Mouse (Mus musculus) stomach, postnatal 0 days (tissue): ENCODE results near the gene Dnm3.
A peak's percentile ranks its signal among the peaks of the same experiment; 100 is the strongest.

Experiments used
- CTCF ChIP-seq: IDR thresholded peaks from 2 replicates; pipeline ENCODE4 v1.5.1; 2016; ENCODE audit warnings: antibody characterized with exemption, low read depth, mild to moderate bottlenecking, moderate library complexity
- EP300 ChIP-seq: optimal IDR thresholded peaks from 2 replicates; pipeline ENCODE3; 2016; ENCODE audit warnings: antibody characterized with exemption

DNA sequence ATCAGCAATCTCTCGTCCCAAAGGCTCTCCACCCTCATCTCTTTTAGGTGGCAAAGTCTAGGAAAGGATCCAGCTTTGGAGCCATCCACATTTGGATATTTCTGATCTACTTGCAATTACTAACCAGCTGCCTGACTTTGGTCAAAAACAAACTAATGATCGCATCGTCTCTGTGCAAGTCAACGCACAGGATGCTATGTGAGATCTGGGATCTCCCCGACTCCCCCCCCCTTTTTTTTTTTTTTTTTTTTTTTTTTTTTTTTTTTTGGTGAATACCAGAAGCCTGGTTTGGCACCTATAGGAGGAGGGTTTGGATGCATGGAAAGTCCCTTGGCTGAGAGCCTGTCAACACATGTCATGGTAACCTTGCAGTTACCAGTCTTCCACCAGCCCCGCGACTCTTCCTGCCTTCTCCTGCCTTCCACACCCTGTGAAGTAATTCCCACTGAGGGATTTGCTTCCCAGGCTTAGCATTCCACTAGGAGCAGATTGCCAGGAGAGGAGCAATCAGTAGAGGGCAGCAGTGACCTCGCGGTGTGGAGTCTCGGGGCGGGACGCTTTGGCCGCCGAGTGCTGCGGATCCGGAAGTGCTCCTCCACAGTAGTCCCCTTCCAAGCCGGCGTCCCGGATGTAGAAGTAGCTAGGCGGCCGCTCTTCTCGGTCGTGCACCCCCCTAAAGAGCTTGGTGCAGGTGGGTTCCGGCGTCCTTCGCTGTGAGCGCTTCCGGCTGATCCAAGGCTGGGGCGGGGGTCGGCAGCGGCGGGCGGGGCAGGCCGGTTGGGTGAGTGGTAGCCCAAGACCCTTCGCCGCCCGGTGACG is 509.0 kb downstream of the Dnm3 start, which contains the start of gene Pigc:
- TF ChIP-seq CTCF = peak; percentile 95
- TF ChIP-seq EP300 = no peak
